Mouse (Mus musculus): Measurements from ENCODE around the gene Bcor. TPM values are rescaled to one million over a fixed set of nuclear protein-coding genes. Genes with fewer than 3 reads are reported as not detected.

Gene Bcor
- polyA plus RNA-seq, 1 experiment from 2014 or later: 17.9 TPM

- peak; percentile 44 for DNase-seq (ENCODE audit: low spot score)
- 2% methylated on average over 69 of the region's 70 CpGs for WGBS
- peaks cover 94% of the 10 kb centered on the region for H3K4me1 ChIP-seq
Measured at GRCm38 (mm10) chrX:12086674-12087510, 73.3 kb downstream of the Bcor start.

GRCm38 (mm10) chrX:12085949-12086348 lies 74.2 kb downstream of the Bcor start:
- WGBS: 8% methylated on average over 10 of the region's 10 CpGs
- H3K4me1 ChIP-seq: peaks cover 96% of the 10 kb centered on the region
- DNase-seq (ENCODE audit: low spot score): no peak

More at GRCm38 (mm10) chrX:12086674-12087510, 73.3 kb downstream of the Bcor start:
- peaks cover 100% of the 10 kb centered on the region for H3K27me3 ChIP-seq (ENCODE audit: low read depth, poor library complexity, severe bottlenecking)
- H3K36me3 ChIP-seq: no peaks in the 10 kb centered on the region
- H3K4me3 ChIP-seq: peak overlapping the region; percentile 66
- peak overlapping the region; percentile 91 for H3K27ac ChIP-seq (replicated peaks)
- H3K9me3 ChIP-seq (replicated peaks): no peaks in the 10 kb centered on the region; the same call in 1 of the 2 replicates

GRCm38 (mm10) chrX:12085290-12085689 lies 74.9 kb downstream of the Bcor start:
- no peak overlapping the region for H3K27ac ChIP-seq (replicated peaks)
- no peaks in the 10 kb centered on the region for H3K36me3 ChIP-seq
- peaks cover 92% of the 10 kb centered on the region for H3K4me1 ChIP-seq
- 3% methylated on average over 18 of the region's 18 CpGs for WGBS
- H3K9me3 ChIP-seq (replicated peaks): no peaks in the 10 kb centered on the region; the same call in 1 of the 2 replicates
- no peak overlapping the region for H3K4me3 ChIP-seq
- no peak for DNase-seq (ENCODE audit: low spot score)
- peaks cover 100% of the 10 kb centered on the region for H3K27me3 ChIP-seq (ENCODE audit: low read depth, poor library complexity, severe bottlenecking)

More at GRCm38 (mm10) chrX:12085949-12086348, 74.2 kb downstream of the Bcor start:
- H3K27ac ChIP-seq (replicated peaks): no peak overlapping the region
- H3K27me3 ChIP-seq (ENCODE audit: low read depth, poor library complexity, severe bottlenecking): peaks cover 100% of the 10 kb centered on the region
- H3K4me3 ChIP-seq: no peak overlapping the region
- no peaks in the 10 kb centered on the region for H3K36me3 ChIP-seq
- no peaks in the 10 kb centered on the region; the same call in 1 of the 2 replicates for H3K9me3 ChIP-seq (replicated peaks)

- peaks cover 86% of the 10 kb centered on the region for H3K4me1 ChIP-seq
- 38% methylated on average over 4 of the region's 4 CpGs for WGBS
- no peak overlapping the region for H3K27ac ChIP-seq (replicated peaks)
- no peak overlapping the region for H3K4me3 ChIP-seq
- peaks cover 100% of the 10 kb centered on the region for H3K27me3 ChIP-seq (ENCODE audit: low read depth, poor library complexity, severe bottlenecking)
- DNase-seq (ENCODE audit: low spot score): no peak
- no peaks in the 10 kb centered on the region; the same call in 1 of the 2 replicates for H3K9me3 ChIP-seq (replicated peaks)
- no peaks in the 10 kb centered on the region for H3K36me3 ChIP-seq
Measured at GRCm38 (mm10) chrX:12084698-12085097, 75.5 kb downstream of the Bcor start.

- H3K9me3 ChIP-seq (replicated peaks): no peaks in the 10 kb centered on the region; the same call in 1 of the 2 replicates
- H3K27me3 ChIP-seq (ENCODE audit: low read depth, poor library complexity, severe bottlenecking): peaks cover 100% of the 10 kb centered on the region
- H3K27ac ChIP-seq (replicated peaks): no peak overlapping the region
- DNase-seq (ENCODE audit: low spot score): no peak
- WGBS: 9% methylated on average over 10 of the region's 10 CpGs
- no peaks in the 10 kb centered on the region for H3K36me3 ChIP-seq
- peaks cover 75% of the 10 kb centered on the region for H3K4me1 ChIP-seq
- H3K4me3 ChIP-seq: no peak overlapping the region
Measured at GRCm38 (mm10) chrX:12083631-12084030, 76.5 kb downstream of the Bcor start.

- Histone ChIP-seq H3K36me3 (no peaks in the 10 kb centered on the region), H3K27me3 (ENCODE audit: low read depth, poor library complexity, severe bottlenecking) (peaks cover 100% of the 10 kb centered on the region), H3K9me3 (replicated peaks) (no peaks in the 10 kb centered on the region; the same call in 1 of the 2 replicates), H3K4me1 (peaks cover 74% of the 10 kb centered on the region), H3K27ac (replicated peaks) (no peak overlapping the region), H3K4me3 (no peak overlapping the region)
- 7% methylated on average over 16 of the region's 16 CpGs for WGBS
- no peak for DNase-seq (ENCODE audit: low spot score)
Measured at GRCm38 (mm10) chrX:12082736-12083135, 77.4 kb downstream of the Bcor start.

- no peaks in the 10 kb centered on the region for H3K36me3 ChIP-seq
- peaks cover 74% of the 10 kb centered on the region for H3K4me1 ChIP-seq
- no peak overlapping the region for H3K27ac ChIP-seq (replicated peaks)
- 9% methylated on average over 5 of the region's 5 CpGs for WGBS
- peaks cover 100% of the 10 kb centered on the region for H3K27me3 ChIP-seq (ENCODE audit: low read depth, poor library complexity, severe bottlenecking)
- no peaks in the 10 kb centered on the region; the same call in 1 of the 2 replicates for H3K9me3 ChIP-seq (replicated peaks)
- no peak for DNase-seq (ENCODE audit: low spot score)
- H3K4me3 ChIP-seq: no peak overlapping the region
Measured at GRCm38 (mm10) chrX:12082184-12082583, 78.0 kb downstream of the Bcor start.

GRCm38 (mm10) chrX:12081741-12082155 lies 78.4 kb downstream of the Bcor start:
- Histone ChIP-seq H3K4me1 (peaks cover 74% of the 10 kb centered on the region), H3K9me3 (replicated peaks) (no peaks in the 10 kb centered on the region), H3K4me3 (peak overlapping the region; percentile 72), H3K27me3 (ENCODE audit: low read depth, poor library complexity, severe bottlenecking) (peaks cover 100% of the 10 kb centered on the region), H3K27ac (replicated peaks) (peak overlapping the region; percentile 92; the same call in 1 of the 2 replicates), H3K36me3 (no peaks in the 10 kb centered on the region)
- 4% methylated on average over 22 of the region's 22 CpGs for WGBS
- peak; percentile 28 for DNase-seq (ENCODE audit: low spot score)

- H3K4me1 ChIP-seq: peaks cover 74% of the 10 kb centered on the region
- 1% methylated on average over 58 of the region's 61 CpGs for WGBS
- DNase-seq (ENCODE audit: low spot score): peak; percentile 75
- H3K27ac ChIP-seq (replicated peaks): peak overlapping the region; percentile 92
- peak overlapping the region; percentile 72 for H3K4me3 ChIP-seq
- peaks cover 100% of the 10 kb centered on the region for H3K27me3 ChIP-seq (ENCODE audit: low read depth, poor library complexity, severe bottlenecking)
- no peaks in the 10 kb centered on the region for H3K9me3 ChIP-seq (replicated peaks)
- H3K36me3 ChIP-seq: no peaks in the 10 kb centered on the region
Measured at GRCm38 (mm10) chrX:12080904-12081740, 79.0 kb downstream of the Bcor start.

GRCm38 (mm10) chrX:12080095-12080903 lies 79.9 kb downstream of the Bcor start:
- under 1% methylated on average over 55 of the region's 97 CpGs for WGBS
- H3K27me3 ChIP-seq (ENCODE audit: low read depth, poor library complexity, severe bottlenecking): peaks cover 100% of the 10 kb centered on the region
- no peaks in the 10 kb centered on the region for H3K36me3 ChIP-seq
- peak overlapping the region; percentile 92 for H3K27ac ChIP-seq (replicated peaks)
- DNase-seq (ENCODE audit: low spot score): peak; percentile 74
- H3K4me3 ChIP-seq: peak overlapping the region; percentile 72
- no peaks in the 10 kb centered on the region for H3K9me3 ChIP-seq (replicated peaks)
- H3K4me1 ChIP-seq: peaks cover 75% of the 10 kb centered on the region

- WGBS: 2% methylated on average over 59 of the region's 79 CpGs
- peak; percentile 53 for DNase-seq (ENCODE audit: low spot score)
Measured at GRCm38 (mm10) chrX:12079309-12080094, 80.7 kb downstream of the Bcor start.

More at GRCm38 (mm10) chrX:12079309-12080094, 80.7 kb downstream of the Bcor start:
- Histone ChIP-seq H3K36me3 (no peaks in the 10 kb centered on the region), H3K27ac (replicated peaks) (peak overlapping the region; percentile 92), H3K9me3 (replicated peaks) (no peaks in the 10 kb centered on the region), H3K4me3 (peak overlapping the region; percentile 72), H3K4me1 (peaks cover 75% of the 10 kb centered on the region), H3K27me3 (ENCODE audit: low read depth, poor library complexity, severe bottlenecking) (peaks cover 100% of the 10 kb centered on the region)
